Mouse (Mus musculus): Measurements from ENCODE around the gene Sirt6. TPM values are rescaled to one million over a fixed set of nuclear protein-coding genes. Genes with fewer than 3 reads are reported as not detected.
A peak's percentile ranks its signal among the peaks of the same experiment; 100 is the strongest.

The Sirt6 gene
- polyA plus RNA-seq, 1 experiment from 2014 or later = 15.1 TPM

GRCm38 (mm10) chr10:81620786-81621185 is 6.8 kb downstream of the Sirt6 start:
- TF ChIP-seq EP300 (optimal IDR thresholded peaks at IDR 0.05) = no peak
- no peak for TF ChIP-seq CTCF (IDR thresholded peaks at IDR 0.05; ENCODE audit: low read depth)
- no peaks in the 10 kb centered on the region for H3K9me3 ChIP-seq (ENCODE audit: control insufficient read depth, low read length)
- ATAC-seq (ENCODE audit: low FRiP score, low TSS enrichment) (no peak), DNase-seq (ENCODE audit: low spot score) (no peak)
- no peak overlapping the region for H3K4me3 ChIP-seq (ENCODE audit: low read depth, low read length)
- no peaks in the 10 kb centered on the region for H3K27me3 ChIP-seq (ENCODE audit: control insufficient read depth, insufficient read depth, low read length)
- 53% methylated on average over 9 of the region's 9 CpGs for WGBS
- H3K36me3 ChIP-seq (ENCODE audit: control insufficient read depth, insufficient read depth, low read length) = peaks cover 8% of the 10 kb centered on the region
- no peak overlapping the region for H3K27ac ChIP-seq (replicated peaks)
- no peak overlapping the region for H3K9ac ChIP-seq (ENCODE audit: low read length)
- no peak overlapping the region for H3K4me2 ChIP-seq (replicated peaks; ENCODE audit: low read depth)
- no peaks in the 10 kb centered on the region for H3K4me1 ChIP-seq (replicated peaks; ENCODE audit: control insufficient read depth, insufficient read depth)

GRCm38 (mm10) chr10:81619976-81620375 is 7.6 kb downstream of the Sirt6 start:
- DNase-seq (ENCODE audit: low spot score) (no peak), ATAC-seq (ENCODE audit: low FRiP score, low TSS enrichment) (no peak)
- Histone ChIP-seq H3K9ac (ENCODE audit: low read length) (no peak overlapping the region), H3K27ac (replicated peaks) (no peak overlapping the region), H3K27me3 (ENCODE audit: control insufficient read depth, insufficient read depth, low read length) (no peaks in the 10 kb centered on the region), H3K36me3 (ENCODE audit: control insufficient read depth, insufficient read depth, low read length) (peaks cover 8% of the 10 kb centered on the region), H3K9me3 (ENCODE audit: control insufficient read depth, low read length) (no peaks in the 10 kb centered on the region), H3K4me3 (ENCODE audit: low read depth, low read length) (no peak overlapping the region), H3K4me1 (replicated peaks; ENCODE audit: control insufficient read depth, insufficient read depth) (no peaks in the 10 kb centered on the region), H3K4me2 (replicated peaks; ENCODE audit: low read depth) (no peak overlapping the region)
- TF ChIP-seq CTCF (IDR thresholded peaks at IDR 0.05; ENCODE audit: low read depth) (no peak), EP300 (optimal IDR thresholded peaks at IDR 0.05) (no peak)
- 74% methylated on average over 5 of the region's 5 CpGs for WGBS

GRCm38 (mm10) chr10:81615486-81615885 is 12.1 kb downstream of the Sirt6 start:
- DNase-seq (ENCODE audit: low spot score) (no peak), ATAC-seq (ENCODE audit: low FRiP score, low TSS enrichment) (no peak)
- Histone ChIP-seq H3K27ac (replicated peaks) (no peak overlapping the region), H3K4me1 (replicated peaks; ENCODE audit: control insufficient read depth, insufficient read depth) (no peaks in the 10 kb centered on the region), H3K4me2 (replicated peaks; ENCODE audit: low read depth) (no peak overlapping the region), H3K4me3 (ENCODE audit: low read depth, low read length) (no peak overlapping the region), H3K36me3 (ENCODE audit: control insufficient read depth, insufficient read depth, low read length) (no peaks in the 10 kb centered on the region), H3K9ac (ENCODE audit: low read length) (no peak overlapping the region), H3K9me3 (ENCODE audit: control insufficient read depth, low read length) (no peaks in the 10 kb centered on the region), H3K27me3 (ENCODE audit: control insufficient read depth, insufficient read depth, low read length) (no peaks in the 10 kb centered on the region)
- WGBS = 53% methylated on average over 6 of the region's 6 CpGs
- TF ChIP-seq EP300 (optimal IDR thresholded peaks at IDR 0.05) (no peak), CTCF (IDR thresholded peaks at IDR 0.05; ENCODE audit: low read depth) (no peak)

- no peak for DNase-seq (ENCODE audit: low spot score)
- 57% methylated on average over 3 of the region's 3 CpGs for WGBS
- Histone ChIP-seq H3K36me3 (ENCODE audit: control insufficient read depth, insufficient read depth, low read length) (no peaks in the 10 kb centered on the region), H3K9me3 (ENCODE audit: control insufficient read depth, low read length) (no peaks in the 10 kb centered on the region), H3K27me3 (ENCODE audit: control insufficient read depth, insufficient read depth, low read length) (no peaks in the 10 kb centered on the region), H3K4me2 (replicated peaks; ENCODE audit: low read depth) (no peak overlapping the region), H3K9ac (ENCODE audit: low read length) (no peak overlapping the region), H3K4me1 (replicated peaks; ENCODE audit: control insufficient read depth, insufficient read depth) (no peaks in the 10 kb centered on the region), H3K27ac (replicated peaks) (no peak overlapping the region), H3K4me3 (ENCODE audit: low read depth, low read length) (no peak overlapping the region)
- TF ChIP-seq EP300 (optimal IDR thresholded peaks at IDR 0.05) (no peak), CTCF (IDR thresholded peaks at IDR 0.05; ENCODE audit: low read depth) (no peak)
- no peak; the same call in 1 of the 2 replicates for ATAC-seq (ENCODE audit: low FRiP score, low TSS enrichment)
Observed at GRCm38 (mm10) chr10:81612779-81613178, 14.8 kb downstream of the Sirt6 start.

GRCm38 (mm10) chr10:81608308-81608707 is 19.3 kb downstream of the Sirt6 start:
- 93% methylated on average over 1 of the region's 1 CpGs for WGBS
- DNase-seq (ENCODE audit: low spot score) (no peak), ATAC-seq (ENCODE audit: low FRiP score, low TSS enrichment) (no peak)
- no peaks in the 10 kb centered on the region for H3K9me3 ChIP-seq (ENCODE audit: control insufficient read depth, low read length)
- no peak overlapping the region for H3K4me3 ChIP-seq (ENCODE audit: low read depth, low read length)
- H3K27me3 ChIP-seq (ENCODE audit: control insufficient read depth, insufficient read depth, low read length) = no peaks in the 10 kb centered on the region
- H3K4me2 ChIP-seq (replicated peaks; ENCODE audit: low read depth) = no peak overlapping the region
- no peaks in the 10 kb centered on the region for H3K36me3 ChIP-seq (ENCODE audit: control insufficient read depth, insufficient read depth, low read length)
- peak; percentile 45 for TF ChIP-seq CTCF (IDR thresholded peaks at IDR 0.05; ENCODE audit: low read depth)
- no peak for TF ChIP-seq EP300 (optimal IDR thresholded peaks at IDR 0.05)
- H3K27ac ChIP-seq (replicated peaks) = no peak overlapping the region
- H3K4me1 ChIP-seq (replicated peaks; ENCODE audit: control insufficient read depth, insufficient read depth) = peaks cover 5% of the 10 kb centered on the region; the same call in 1 of the 2 replicates
- H3K9ac ChIP-seq (ENCODE audit: low read length) = no peak overlapping the region

- Histone ChIP-seq H3K4me3 (ENCODE audit: low read depth, low read length) (peak within 1 kb of the TSS; percentile 50), H3K27me3 (ENCODE audit: control insufficient read depth, insufficient read depth, low read length) (no peaks in the 10 kb centered on the region), H3K4me1 (replicated peaks; ENCODE audit: control insufficient read depth, insufficient read depth) (peaks cover 9% of the 10 kb centered on the region; the same call in 1 of the 2 replicates), H3K36me3 (ENCODE audit: control insufficient read depth, insufficient read depth, low read length) (no peaks in the 10 kb centered on the region), H3K27ac (replicated peaks) (peak within 1 kb of the TSS; percentile 91), H3K9me3 (ENCODE audit: control insufficient read depth, low read length) (no peaks in the 10 kb centered on the region), H3K9ac (ENCODE audit: low read length) (peak within 1 kb of the TSS; percentile 61), H3K4me2 (replicated peaks; ENCODE audit: low read depth) (peak within 1 kb of the TSS; percentile 73)
- under 1% methylated on average over 39 of the region's 39 CpGs for WGBS
- TF ChIP-seq CTCF (IDR thresholded peaks at IDR 0.05; ENCODE audit: low read depth) (no peak), EP300 (optimal IDR thresholded peaks at IDR 0.05) (no peak)
- DNase-seq (ENCODE audit: low spot score) (peak; percentile 96), ATAC-seq (ENCODE audit: low FRiP score, low TSS enrichment) (peak; percentile 93)
Observed at GRCm38 (mm10) chr10:81605974-81606751, 21.4 kb downstream of the Sirt6 start, which contains the start of gene BC025920. Gene BC025920, plus strand, starts transcription at chr10:81606270.

Data from stomach, postnatal 0 days (tissue).